Mouse (Mus musculus) T-helper 17 cell (primary cell): ENCODE measurements around the gene Usp34.
"Not testable (repeated sequence)": the region's sequence is repeated elsewhere in the genome, so short reads cannot be mapped to it uniquely, and the experiment has no call there.

Experiments
- in situ Hi-C, 2 experiments: fragments of 300-600 bp; cut with MboI, MseI; formaldehyde crosslinking; loops; 1 replicate in 1 of 2; 2 replicates in 1 of 2; pipeline ENCODE4 v1.15.1; 2025; ENCODE audit warnings: high pct_unique_total_duplicates in 2 of 2

Usp34 gene

GRCm38 (mm10) chr11:23306764-23307565 is at the start of gene Usp34:
Usp34 (plus strand) TSS chr11:23306895.
- in situ Hi-C loops: no loop called here

GRCm38 (mm10) chr11:23259073-23259472 is 47.6 kb upstream of the Usp34 start:
- in situ Hi-C loops: loop anchor here in 1 of 2 experiments (10.0 kb wide), 1 partner anchor 404 kb away; no protein-coding TSS in a partner anchor

- in situ Hi-C loops: loop anchor here in 1 of 2 experiments (10.0 kb wide), 1 partner anchor 405 kb away; no protein-coding TSS in a partner anchor
Measured at GRCm38 (mm10) chr11:23259481-23259880, 47.2 kb upstream of the Usp34 start.

GRCm38 (mm10) chr11:23260186-23260585 is 46.5 kb upstream of the Usp34 start:
- in situ Hi-C loops: loop anchor here in 1 of 2 experiments (10.0 kb wide), 1 partner anchor 435 kb away; no protein-coding TSS in a partner anchor

GRCm38 (mm10) chr11:23261490-23261889 is 45.2 kb upstream of the Usp34 start:
- in situ Hi-C loops: loop anchor here in 1 of 2 experiments (10.0 kb wide), 1 partner anchor 437 kb away; no protein-coding TSS in a partner anchor

GRCm38 (mm10) chr11:23264949-23265348 is 41.7 kb upstream of the Usp34 start:
- in situ Hi-C loops: loop anchor here in 1 of 2 experiments (10.0 kb wide), 1 partner anchor 440 kb away; no protein-coding TSS in a partner anchor

GRCm38 (mm10) chr11:23271770-23272724 is 34.6 kb upstream of the Usp34 start:
- in situ Hi-C loops: loop anchor here (5.0 kb wide), 4 partner anchors 45 to 265 kb away; partner anchors contain the start of gene Fam161a (in 1 of the 2)

- in situ Hi-C loops: no loop called here
Measured at GRCm38 (mm10) chr11:23275780-23276179, 30.9 kb upstream of the Usp34 start.

- in situ Hi-C loops: no loop called here
Measured at GRCm38 (mm10) chr11:23284469-23284868, 22.2 kb upstream of the Usp34 start.

- in situ Hi-C loops: not testable (repeated sequence)
Measured at GRCm38 (mm10) chr11:23288866-23289265, 17.8 kb upstream of the Usp34 start.

- in situ Hi-C loops: no loop called here
Measured at GRCm38 (mm10) chr11:23297379-23297778, 9.3 kb upstream of the Usp34 start.

GRCm38 (mm10) chr11:23298301-23298700 is 8.4 kb upstream of the Usp34 start:
- in situ Hi-C loops: no loop called here

GRCm38 (mm10) chr11:23299910-23300309 is 6.8 kb upstream of the Usp34 start:
- in situ Hi-C loops: no loop called here

- in situ Hi-C loops: no loop called here
Measured at GRCm38 (mm10) chr11:23303126-23303525, 3.6 kb upstream of the Usp34 start.

GRCm38 (mm10) chr11:23305101-23305672 is 1.5 kb upstream of the Usp34 start:
- in situ Hi-C loops: not testable (repeated sequence)

GRCm38 (mm10) chr11:23305673-23306608 is 754 bp upstream of the Usp34 start:
- in situ Hi-C loops: no loop called here

GRCm38 (mm10) chr11:23307566-23307920 is 848 bp downstream of the Usp34 start:
- in situ Hi-C loops: no loop called here

- in situ Hi-C loops: no loop called here
Measured at GRCm38 (mm10) chr11:23313496-23313895, 6.8 kb downstream of the Usp34 start.

- in situ Hi-C loops: no loop called here
Measured at GRCm38 (mm10) chr11:23329413-23329812, 22.7 kb downstream of the Usp34 start.

- in situ Hi-C loops: no loop called here
Measured at GRCm38 (mm10) chr11:23332136-23332535, 25.4 kb downstream of the Usp34 start.
